Mouse (Mus musculus) frontal cortex, postnatal 14 days (tissue): Measurements from ENCODE around the gene Crip1.
A peak's percentile ranks its signal among the peaks of the same experiment; 100 is the strongest.

ENCODE experiments used
- DNase-seq, 2 experiments: peaks; one replicate each; pipeline ENCODE4 v3.0.0; 2022; ENCODE audit warnings: low spot score in 2 of 2

The Crip1 gene

GRCm38 (mm10) chr12:113131601-113132000 is 14.5 kb upstream of the Crip1 start:
- DNase-seq: no peak

GRCm38 (mm10) chr12:113132567-113132966 is 13.5 kb upstream of the Crip1 start:
- DNase-seq: no peak

GRCm38 (mm10) chr12:113133260-113133659 is 12.9 kb upstream of the Crip1 start:
- no peak for DNase-seq

- DNase-seq: no peak
Observed at GRCm38 (mm10) chr12:113133861-113134403, 12.2 kb upstream of the Crip1 start.

GRCm38 (mm10) chr12:113134502-113134901 is 11.6 kb upstream of the Crip1 start:
- DNase-seq: no peak

GRCm38 (mm10) chr12:113135401-113135800 is 10.7 kb upstream of the Crip1 start:
- no peak for DNase-seq

- DNase-seq: no peak
Observed at GRCm38 (mm10) chr12:113136492-113137020, 9.6 kb upstream of the Crip1 start.

- no peak for DNase-seq
Observed at GRCm38 (mm10) chr12:113137260-113138213, 8.6 kb upstream of the Crip1 start.

- no peak for DNase-seq
Observed at GRCm38 (mm10) chr12:113138291-113138690, 7.8 kb upstream of the Crip1 start.

- DNase-seq: no peak
Observed at GRCm38 (mm10) chr12:113138901-113139864, 6.9 kb upstream of the Crip1 start.

GRCm38 (mm10) chr12:113139908-113140615 is 6.1 kb upstream of the Crip1 start, which contains the start of gene Crip2:
Gene Crip2, plus strand, starts transcription at chr12:113140236.
- peak; percentile 92 to 93 for DNase-seq

GRCm38 (mm10) chr12:113140616-113141411 is 5.3 kb upstream of the Crip1 start:
- no peak for DNase-seq

- no peak for DNase-seq
Observed at GRCm38 (mm10) chr12:113141531-113141973, 4.6 kb upstream of the Crip1 start.

- DNase-seq: peak in 1 of 2 experiments; percentile 46
Observed at GRCm38 (mm10) chr12:113142021-113142975, 3.8 kb upstream of the Crip1 start.

- no peak for DNase-seq
Observed at GRCm38 (mm10) chr12:113143164-113143563, 3.0 kb upstream of the Crip1 start.

GRCm38 (mm10) chr12:113144001-113144756 is 1.9 kb upstream of the Crip1 start:
- no peak for DNase-seq

GRCm38 (mm10) chr12:113144886-113145285 is 1.2 kb upstream of the Crip1 start:
- DNase-seq: no peak

GRCm38 (mm10) chr12:113145591-113145990 is 525 bp upstream of the Crip1 start:
- DNase-seq: no peak
